Mouse (Mus musculus): ENCODE data around the gene Vav3.

The Vav3 gene

GRCm38 (mm10) chr3:109596084-109596483 is 255.6 kb downstream of the Vav3 start:
- no peak for DNase-seq

DNA sequence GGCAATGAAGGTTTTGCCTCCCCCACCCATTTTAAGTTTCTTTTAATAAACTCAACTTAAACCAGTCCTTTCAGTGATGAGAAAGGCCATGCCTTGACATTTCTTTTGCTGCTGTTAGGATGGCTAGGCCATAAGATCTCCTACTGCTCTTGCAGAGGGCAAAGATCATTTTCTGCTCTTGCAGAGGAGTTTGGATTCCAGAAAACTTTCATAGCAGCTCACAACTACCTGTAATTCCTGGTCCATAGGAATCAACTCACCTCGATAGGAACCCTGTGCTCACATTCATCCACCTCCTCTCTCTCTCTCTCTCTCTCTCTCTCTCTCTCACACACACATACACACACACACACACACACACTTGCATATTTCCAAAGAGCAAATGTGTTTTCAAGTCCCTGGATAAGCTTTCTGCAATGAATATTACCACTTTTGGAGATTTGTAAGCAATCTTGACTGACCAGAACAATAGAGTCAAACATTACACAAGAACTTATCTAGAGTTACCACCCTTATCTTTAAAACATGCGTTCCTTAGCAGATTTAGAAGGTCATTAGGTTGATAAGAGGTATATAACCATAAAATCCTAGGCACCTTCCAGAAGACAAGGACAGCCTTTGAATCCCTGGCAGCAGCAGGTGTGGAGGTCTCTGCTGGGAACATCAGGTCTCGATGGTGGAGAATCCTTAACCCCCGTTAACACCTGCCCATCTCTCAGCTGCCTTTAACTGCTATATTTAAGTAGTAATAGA is 260.4 kb downstream of the Vav3 start:
- DNase-seq, result no peak

GRCm38 (mm10) chr3:109602753-109603152 is 262.3 kb downstream of the Vav3 start:
- no peak for DNase-seq

- DNase-seq, result no peak
Observed at GRCm38 (mm10) chr3:109606121-109606520, 265.7 kb downstream of the Vav3 start.

- DNase-seq, result no peak
Observed at GRCm38 (mm10) chr3:109621721-109622120, 281.3 kb downstream of the Vav3 start.

- peak; percentile 50 for DNase-seq
Observed at GRCm38 (mm10) chr3:109622361-109622760, 281.9 kb downstream of the Vav3 start.

DNA sequence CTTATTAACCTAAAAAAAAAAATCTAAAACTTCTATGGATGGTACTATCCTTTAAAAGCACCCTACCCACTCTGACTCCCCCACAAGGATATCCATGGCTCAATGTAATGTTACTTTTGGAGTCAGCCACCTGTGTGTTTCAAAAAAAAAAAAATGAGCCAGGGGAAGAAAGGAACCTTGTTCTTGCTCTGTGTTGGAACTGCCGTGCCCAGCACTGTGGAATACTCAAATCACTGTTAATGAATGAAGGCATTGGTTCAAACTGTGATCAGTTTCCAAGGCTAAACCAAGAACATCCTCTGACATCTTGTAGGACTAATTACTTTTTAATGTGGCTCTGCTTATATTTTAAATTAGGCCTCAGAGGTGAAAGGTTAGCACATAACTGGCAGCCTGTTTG is 282.4 kb downstream of the Vav3 start:
- DNase-seq, result no peak

- no peak for DNase-seq
Observed at GRCm38 (mm10) chr3:109623770-109624169, 283.3 kb downstream of the Vav3 start.

GRCm38 (mm10) chr3:109636045-109636444 is 295.6 kb downstream of the Vav3 start:
- DNase-seq, result no peak

DNA sequence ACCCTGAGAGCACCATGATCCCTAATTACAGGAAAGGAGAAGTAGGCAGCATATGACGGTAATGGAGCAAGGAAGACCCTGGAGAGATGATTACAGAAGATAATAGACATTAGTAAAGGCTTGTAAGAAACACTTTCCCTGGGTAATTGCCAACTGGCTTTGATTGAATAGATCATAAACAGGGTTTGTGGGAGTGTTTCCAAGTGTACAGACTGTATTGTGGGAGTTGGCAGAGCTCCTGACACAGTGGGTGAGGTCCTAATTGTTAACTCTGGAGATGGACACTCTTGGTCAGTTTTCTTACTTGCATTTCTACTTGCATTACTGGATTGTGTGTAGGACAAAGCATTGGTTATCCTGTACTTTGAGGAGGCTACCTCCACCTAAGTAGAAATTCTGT is 298.9 kb downstream of the Vav3 start:
- DNase-seq, result no peak

DNA sequence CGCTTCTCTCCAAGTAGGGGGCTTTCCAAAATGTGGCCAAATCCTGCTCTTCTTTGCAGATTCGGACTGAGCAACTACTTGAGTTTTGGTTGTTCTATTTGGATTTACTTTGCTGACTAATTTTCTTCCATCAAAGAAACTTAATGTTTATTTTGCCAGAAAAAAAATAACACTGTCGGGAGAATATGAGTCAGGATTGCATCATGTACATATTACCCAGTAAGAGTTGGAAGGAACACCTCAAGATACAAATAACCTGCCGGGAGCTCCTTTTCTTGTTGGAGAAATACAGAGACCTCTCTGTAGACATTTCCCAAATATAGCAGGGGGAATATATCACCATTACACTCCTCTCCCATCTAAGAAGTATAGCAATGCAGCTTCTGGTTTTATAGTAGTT is 300.3 kb downstream of the Vav3 start:
- DNase-seq, result no peak

- no peak for DNase-seq
Observed at GRCm38 (mm10) chr3:109648242-109648641, 307.8 kb downstream of the Vav3 start.

GRCm38 (mm10) chr3:109651479-109651878 is 311.0 kb downstream of the Vav3 start:
- no peak for DNase-seq

- DNase-seq, result no peak
Observed at GRCm38 (mm10) chr3:109652860-109653631, 312.6 kb downstream of the Vav3 start.

- no peak for DNase-seq
Observed at GRCm38 (mm10) chr3:109654386-109654785, 313.9 kb downstream of the Vav3 start.

DNA sequence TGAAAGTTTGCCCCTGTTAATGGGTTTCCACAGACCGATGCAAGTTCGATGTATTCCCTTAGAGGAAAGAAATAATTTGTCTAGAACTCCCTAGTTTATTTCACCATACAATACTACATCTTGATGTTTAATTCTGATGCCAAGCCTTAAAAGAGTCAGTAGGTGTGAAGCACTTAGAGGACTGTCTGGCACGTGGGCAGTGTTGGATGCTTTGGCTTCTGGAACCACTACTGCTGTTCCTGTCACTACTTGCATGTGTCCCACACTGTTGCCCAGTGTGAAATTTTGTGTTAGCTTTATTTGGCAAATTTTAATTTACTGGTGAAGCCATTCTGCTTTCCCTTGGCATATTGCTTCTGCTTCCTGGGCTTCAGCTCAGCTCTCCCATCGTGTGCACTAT is 331.3 kb downstream of the Vav3 start:
- DNase-seq, result no peak

- no peak for DNase-seq
Observed at GRCm38 (mm10) chr3:109672925-109673324, 332.5 kb downstream of the Vav3 start.

GRCm38 (mm10) chr3:109680281-109680680 is 339.8 kb downstream of the Vav3 start:
- no peak for DNase-seq

DNA sequence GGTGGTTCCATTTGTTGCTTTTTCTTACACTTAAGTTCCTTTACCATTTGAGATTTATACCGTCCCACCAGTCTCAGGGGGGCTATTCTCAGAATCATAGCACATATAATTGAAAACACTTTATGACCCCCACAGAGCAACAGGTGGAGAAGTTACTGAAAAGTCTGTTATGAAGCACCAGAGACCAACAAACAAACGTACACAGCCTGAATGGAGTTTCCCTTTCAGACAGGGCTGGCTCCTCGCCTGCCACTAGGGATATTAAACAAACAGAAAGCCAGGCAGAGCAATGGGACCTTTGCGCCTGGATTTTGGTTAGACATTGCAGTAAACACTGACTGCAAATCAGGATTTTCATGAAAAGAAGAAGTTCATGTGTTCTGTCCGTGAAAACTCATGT is 341.4 kb downstream of the Vav3 start:
- DNase-seq, result no peak

- no peak for DNase-seq
Observed at GRCm38 (mm10) chr3:109683608-109684295, 343.3 kb downstream of the Vav3 start.

- DNase-seq, result no peak
Observed at GRCm38 (mm10) chr3:109690566-109690965, 350.1 kb downstream of the Vav3 start.

- no peak for DNase-seq
Observed at GRCm38 (mm10) chr3:109692613-109693012, 352.2 kb downstream of the Vav3 start.

- no peak for DNase-seq
Observed at GRCm38 (mm10) chr3:109701301-109701700, 360.8 kb downstream of the Vav3 start.

Measured in kidney, postnatal 10 days (tissue).